In genomic region chr19:61264227-61264626, GRCm38 (mm10) we compare ENCODE assay signal across 12 mouse cellular contexts. TPM values are rescaled to one million over a fixed set of nuclear protein-coding genes. Genes with fewer than 3 reads are reported as not detected.
DNase-seq lines count a peak whose midpoint lies in the region; ATAC-seq lines count a peak whose summit lies in the region.
"Had no signal": no experiment of that assay in that cellular context is flagged by ENCODE, and none has a peak within 500 bp of the region (broad histone marks: within the 10 kb centered on the region; RNA-seq: fewer than 3 reads in every experiment).

No protein-coding gene starts in this region.

- no peaks in the 10 kb centered on the region for H3K27me3 ChIP-seq in midbrain, embryonic 14.5 days (ENCODE audit: control insufficient read depth, insufficient read depth, low read length)
- H3K27me3 ChIP-seq in midbrain, embryonic 15.5 days (replicated peaks): no peaks in the 10 kb centered on the region
- no peaks in the 10 kb centered on the region for H3K27me3 ChIP-seq in splenic B cell, adult 2 months (ENCODE audit: control insufficient read depth, insufficient read depth, low read length, poor library complexity, severe bottlenecking)
- H3K27me3 ChIP-seq: liver, embryonic 13.5 days had no signal

- no peak overlapping the region for H3K4me3 ChIP-seq in midbrain, embryonic 14.5 days (replicated peaks; ENCODE audit: low read depth, low read length)
- no peak overlapping the region for H3K4me3 ChIP-seq in midbrain, embryonic 15.5 days
- H3K4me3 ChIP-seq: erythroblast, embryonic 14.5 days; kidney, embryonic 15.5 days; liver, embryonic 13.5 days had no signal

- no peak overlapping the region for H3K27ac ChIP-seq in midbrain, embryonic 14.5 days (replicated peaks; ENCODE audit: low read depth, low read length)
- no peak overlapping the region for H3K27ac ChIP-seq in midbrain, embryonic 15.5 days
- H3K27ac ChIP-seq: kidney, embryonic 15.5 days; liver, embryonic 13.5 days had no signal

- no peak for ATAC-seq in midbrain, embryonic 14.5 days (ENCODE audit: low FRiP score, low TSS enrichment)
- no peak for ATAC-seq in midbrain, embryonic 15.5 days (replicated peaks)

- no peaks in the 10 kb centered on the region for H3K36me3 ChIP-seq in midbrain, embryonic 14.5 days (ENCODE audit: control insufficient read depth, insufficient read depth, low read length)
- no peaks in the 10 kb centered on the region for H3K36me3 ChIP-seq in midbrain, embryonic 15.5 days (replicated peaks)
- no peaks in the 10 kb centered on the region for H3K36me3 ChIP-seq in splenic B cell, adult 2 months (ENCODE audit: control insufficient read depth, insufficient read depth, low read length, poor library complexity, severe bottlenecking)
- H3K36me3 ChIP-seq: kidney, embryonic 15.5 days; liver, embryonic 13.5 days had no signal

- H3K9me3 ChIP-seq in midbrain, embryonic 14.5 days (ENCODE audit: control insufficient read depth, low read length): no peaks in the 10 kb centered on the region
- no peaks in the 10 kb centered on the region for H3K9me3 ChIP-seq in midbrain, embryonic 15.5 days
- H3K9me3 ChIP-seq: kidney, embryonic 15.5 days; liver, embryonic 13.5 days had no signal

- WGBS in midbrain, embryonic 14.5 days: 87% methylated on average over 1 of the region's 1 CpGs
- 100% methylated on average over 1 of the region's 1 CpGs for WGBS in midbrain, embryonic 15.5 days

- H3K4me1 ChIP-seq in midbrain, embryonic 14.5 days (ENCODE audit: control insufficient read depth, insufficient read depth, low read length): no peaks in the 10 kb centered on the region
- no peaks in the 10 kb centered on the region for H3K4me1 ChIP-seq in midbrain, embryonic 15.5 days

- DNase-seq in midbrain, embryonic 14.5 days: peak; percentile 33
- peak; percentile 89 for DNase-seq in adipocyte (ENCODE audit: low spot score)
- peak; percentile 15 for DNase-seq in fibroblast of lung, adult 2 months (ENCODE audit: low read depth)
- DNase-seq in splenic B cell, adult 2 months (ENCODE audit: low read depth, low spot score): peak; percentile 64
- no peak for DNase-seq in urinary bladder, adult 18-20 months (ENCODE audit: low spot score in 2 of 2)
- DNase-seq in layer of hippocampus, adult 11-12 months (ENCODE audit: low spot score): no peak
- no peak for DNase-seq in right cerebral cortex, adult 18-20 months
- DNase-seq: liver, embryonic 13.5 days; right cerebral cortex, postnatal 4 days had no signal

- H3K4me2 ChIP-seq in midbrain, embryonic 14.5 days (ENCODE audit: low read length): no peak overlapping the region
- H3K4me2 ChIP-seq in midbrain, embryonic 15.5 days: no peak overlapping the region
- H3K4me2 ChIP-seq: kidney, embryonic 15.5 days; liver, embryonic 13.5 days had no signal

- no peak overlapping the region for H3K9ac ChIP-seq in midbrain, embryonic 14.5 days (replicated peaks; ENCODE audit: low read length)
- no peak overlapping the region for H3K9ac ChIP-seq in midbrain, embryonic 15.5 days
- H3K9ac ChIP-seq: kidney, embryonic 15.5 days; liver, embryonic 13.5 days had no signal

RNA-seq across cellular contexts. Expression of gene Gm21060, which starts 32.6 kb away (rescaled TPM):
- polyA plus RNA-seq in midbrain, embryonic 14.5 days (2014; fragmentation: Nextera tagmentation; extraction: Ambion mirVana): not detected in 2 replicates
- polyA plus RNA-seq in midbrain, embryonic 15.5 days (2015; fragmentation: Nextera tagmentation; extraction: Ambion mirVana): not detected in 2 replicates
- polyA plus RNA-seq: erythroblast, embryonic 14.5 days; kidney, embryonic 15.5 days; liver, embryonic 13.5 days had no signal

RNA-seq across cellular contexts. Expression of gene Csf2ra, which starts 36.0 kb away (rescaled TPM):
- polyA plus RNA-seq in midbrain, embryonic 14.5 days (2014; fragmentation: Nextera tagmentation; extraction: Ambion mirVana): 35.8 and 37.9 TPM in 2 replicates
- 63.1 and 78.9 TPM in 2 replicates for polyA plus RNA-seq in midbrain, embryonic 15.5 days (2015; fragmentation: Nextera tagmentation; extraction: Ambion mirVana)

Comparison
In these comparisons a context has a peak if more than half of its experiments do, and no peak if none do; other contexts are left out.
1. DNase-seq: peak in midbrain, embryonic 14.5 days (single experiment), adipocyte (single experiment), fibroblast of lung, adult 2 months (single experiment) and splenic B cell, adult 2 months (single experiment); none in urinary bladder, adult 18-20 months (0 of 2), layer of hippocampus, adult 11-12 months (single experiment) and right cerebral cortex, adult 18-20 months (single experiment).